Mouse (Mus musculus) heart, embryonic 14.5 days (tissue): ENCODE data around the gene Asrgl1. TPM values are rescaled to one million over a fixed set of nuclear protein-coding genes. Genes with fewer than 3 reads are reported as not detected.
"Not testable (repeated sequence)": the region's sequence is repeated elsewhere in the genome, so short reads cannot be mapped to it uniquely, and the experiment has no call there.

ENCODE experiments used
- ATAC-seq: fragments of 200-750 bp; cut with Nextera tagmentation; 2 replicates; pipeline ENCODE4 v1.8.0; 2017; ENCODE audit warnings: low read depth, moderate TSS enrichment; ENCODE audit not compliant: insufficient number of reproducible peaks, insufficient read depth, low FRiP score
- H3K27ac ChIP-seq, 2 experiments: fragments of 200-500 bp in 1 of 2; fragments of 300-500 bp in 1 of 2; sonication (generic) in 1 of 2; replicated peaks in 1 of 2; 2 replicates each; pipeline ENCODE4 v1.5.1; 2012 to 2014; ENCODE audit warnings: low read depth in 2 of 2, low read length in 2 of 2, control low read depth in 1 of 2, mild to moderate bottlenecking in 1 of 2, mixed read lengths in 1 of 2; ENCODE audit not compliant: control insufficient read depth in 1 of 2, insufficient read depth in 1 of 2
- H3K27me3 ChIP-seq: fragments of 300-500 bp; sonication (generic); 2 replicates; pipeline ENCODE4 v1.6.1; 2014; ENCODE audit warnings: mild to moderate bottlenecking, low read length, control low read depth; ENCODE audit not compliant: control insufficient read depth, insufficient read depth
- H3K36me3 ChIP-seq: fragments of 300-500 bp; sonication (generic); 2 replicates; pipeline ENCODE4 v1.6.1; 2014; ENCODE audit warnings: mild to moderate bottlenecking, control low read depth, low read length, mixed read lengths; ENCODE audit not compliant: control insufficient read depth, insufficient read depth
- H3K4me1 ChIP-seq, 2 experiments: fragments of 200-500 bp in 1 of 2; fragments of 300-500 bp in 1 of 2; sonication (generic) in 1 of 2; 2 replicates each; pipeline ENCODE4 v1.6.1; 2012 to 2014; ENCODE audit warnings: low read length in 2 of 2, control low read depth in 1 of 2, mixed read lengths in 1 of 2; ENCODE audit not compliant: control insufficient read depth in 2 of 2, insufficient read depth in 2 of 2
- H3K4me2 ChIP-seq: fragments of 300-500 bp; sonication (generic); 2 replicates; pipeline ENCODE4 v1.6.1; 2014; ENCODE audit warnings: mild to moderate bottlenecking, low read length
- H3K4me3 ChIP-seq, 2 experiments: fragments of 200-500 bp in 1 of 2; fragments of 300-500 bp in 1 of 2; sonication (generic) in 1 of 2; 2 replicates each; pipeline ENCODE4 v1.5.1; 2012 to 2014; ENCODE audit warnings: low read length in 2 of 2, mild to moderate bottlenecking in 2 of 2, control low read depth in 1 of 2, low read depth in 1 of 2, moderate library complexity in 1 of 2; ENCODE audit not compliant: control insufficient read depth in 1 of 2, insufficient read depth in 1 of 2
- H3K9ac ChIP-seq: fragments of 300-500 bp; sonication (generic); 2 replicates; pipeline ENCODE4 v1.6.1; 2014; ENCODE audit warnings: mild to moderate bottlenecking, low read length
- H3K9me3 ChIP-seq: fragments of 300-500 bp; sonication (generic); 2 replicates; pipeline ENCODE4 v1.6.1; 2016; ENCODE audit warnings: low read length, control low read depth; ENCODE audit not compliant: control insufficient read depth
- WGBS: fragments of 180-500 bp; shearing (Covaris S2); extraction: QIAGEN DNeasy Blood & Tissue Kit; methylation state at CpG from one replicate; pipeline ENCODE4 v1.1.7; 2014; 5-methylcytosine and 5-hydroxymethylcytosine counted together
- polyA plus RNA-seq: library from polyadenylated mRNA; unstranded; fragments of >200 nt; fragmentation: Nextera tagmentation; extraction: Ambion mirVana; gene quantifications from 2 replicates; pipeline ENCODE4 v1.2.1, GENCODE M21; 2014

Asrgl1 gene
- polyA plus RNA-seq: 11.8 and 15.2 TPM in 2 replicates

- peak within 1 kb of the TSS; percentile 73 to 77 for H3K4me3 ChIP-seq
- peak within 1 kb of the TSS in 1 of 2 experiments; percentile 42; a peak in 1 of 4 replicates for H3K27ac ChIP-seq
- H3K9me3 ChIP-seq: no peaks in the 10 kb centered on the region
- no peaks in the 10 kb centered on the region; the same call in 1 of the 2 replicates for H3K36me3 ChIP-seq
- 10% methylated on average over 31 of the region's 31 CpGs for WGBS
- H3K27me3 ChIP-seq: no peaks in the 10 kb centered on the region
- peak; percentile 92 for ATAC-seq
- peak within 1 kb of the TSS; percentile 100 for H3K4me2 ChIP-seq
- H3K4me1 ChIP-seq: peaks cover 0 to 6% of the 10 kb centered on the region in 2 experiments; a peak in 2 of 4 replicates
- peak within 1 kb of the TSS; percentile 87 for H3K9ac ChIP-seq
Observed at GRCm38 (mm10) chr19:9135512-9136331, at the start of gene Asrgl1. Gene Asrgl1 (minus strand): TSS chr19:9135636.

DNA sequence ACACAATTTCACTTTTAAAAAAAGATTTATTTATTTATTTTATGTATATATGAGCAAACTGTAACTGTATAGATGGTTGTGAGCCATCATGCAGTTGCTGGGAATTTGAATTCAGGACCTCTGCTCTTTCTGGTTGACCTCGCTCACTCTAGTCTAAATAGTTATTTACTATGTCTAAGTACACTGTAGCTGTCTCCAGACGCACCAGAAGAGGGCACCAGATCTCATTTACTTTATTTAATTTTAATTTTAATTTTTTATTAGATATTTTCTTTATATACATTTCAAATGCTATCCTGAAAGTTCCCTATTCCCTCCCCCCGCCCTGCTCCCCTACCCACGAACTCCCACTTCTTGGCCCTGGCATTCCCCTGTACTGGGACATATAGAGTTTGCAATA is 10.8 kb upstream of the Asrgl1 start:
- WGBS: 57% methylated on average over 4 of the region's 4 CpGs
- no peak overlapping the region for H3K9ac ChIP-seq
- no peak for ATAC-seq
- H3K36me3 ChIP-seq: no peaks in the 10 kb centered on the region
- no peak overlapping the region for H3K4me3 ChIP-seq
- no peaks in the 10 kb centered on the region for H3K9me3 ChIP-seq
- no peaks in the 10 kb centered on the region for H3K4me1 ChIP-seq
- H3K27ac ChIP-seq: no peak overlapping the region
- H3K27me3 ChIP-seq: no peaks in the 10 kb centered on the region
- H3K4me2 ChIP-seq: no peak overlapping the region

DNA sequence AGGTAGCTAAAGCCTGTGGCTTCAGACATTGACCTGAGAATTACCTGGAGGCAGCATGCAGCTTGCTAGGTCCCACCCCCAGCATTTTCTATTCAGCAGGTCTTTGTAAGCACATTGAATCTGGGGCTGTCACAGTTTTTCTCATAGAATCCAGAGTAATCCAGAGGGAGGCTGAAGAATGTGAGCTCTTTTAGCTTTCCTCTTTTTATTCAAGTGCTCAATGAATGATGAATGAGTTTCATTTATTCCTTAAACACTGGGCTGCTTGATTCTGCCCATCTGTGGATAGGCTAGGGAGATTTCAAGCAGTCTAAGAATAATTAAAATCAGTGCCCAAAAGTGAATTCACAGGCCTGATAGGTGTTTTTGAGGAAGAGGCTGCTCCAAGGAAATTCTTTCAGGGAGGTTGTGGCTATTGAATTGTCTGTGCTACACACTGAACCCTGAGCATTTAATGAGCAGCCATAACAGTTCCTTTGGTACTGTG is 8.2 kb upstream of the Asrgl1 start:
- no peaks in the 10 kb centered on the region for H3K36me3 ChIP-seq
- H3K27ac ChIP-seq: no peak overlapping the region
- no peaks in the 10 kb centered on the region for H3K9me3 ChIP-seq
- H3K4me1 ChIP-seq: no peaks in the 10 kb centered on the region
- H3K27me3 ChIP-seq: no peaks in the 10 kb centered on the region
- no peak overlapping the region for H3K9ac ChIP-seq
- ATAC-seq: no peak
- no peak overlapping the region for H3K4me3 ChIP-seq
- H3K4me2 ChIP-seq: no peak overlapping the region

- Histone ChIP-seq H3K9ac (no peak overlapping the region), H3K27me3 (no peaks in the 10 kb centered on the region), H3K4me2 (no peak overlapping the region), H3K27ac (no peak overlapping the region), H3K36me3 (no peaks in the 10 kb centered on the region), H3K4me1 (no peaks in the 10 kb centered on the region), H3K4me3 (no peak overlapping the region), H3K9me3 (no peaks in the 10 kb centered on the region)
- no peak for ATAC-seq
- WGBS: 75% methylated on average over 2 of the region's 2 CpGs
Observed at GRCm38 (mm10) chr19:9143230-9143629, 7.8 kb upstream of the Asrgl1 start.

GRCm38 (mm10) chr19:9140361-9140760 is 4.9 kb upstream of the Asrgl1 start:
- 60% methylated on average over 1 of the region's 1 CpGs for WGBS

DNA sequence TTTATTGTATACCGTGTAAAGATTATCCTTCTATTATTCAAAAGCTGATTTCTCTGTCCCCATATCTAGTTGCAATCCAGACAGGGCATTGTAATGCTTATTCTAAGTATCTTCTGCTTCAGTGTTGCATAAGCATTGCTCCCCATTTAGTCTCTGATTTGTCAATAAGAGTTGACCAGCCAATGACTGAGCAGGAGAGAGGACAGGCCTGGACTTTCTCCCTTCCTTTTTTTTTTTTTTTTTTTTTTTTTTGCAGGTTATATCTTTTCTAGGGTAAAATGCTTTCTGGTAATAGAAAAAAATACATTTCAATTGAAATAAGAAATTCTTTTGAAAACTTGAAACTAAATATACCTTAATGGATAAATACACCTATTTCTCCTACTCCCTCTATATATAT is 1.7 kb upstream of the Asrgl1 start:
- no peaks in the 10 kb centered on the region for H3K36me3 ChIP-seq
- WGBS: 81% methylated on average over 1 of the region's 1 CpGs
- H3K4me1 ChIP-seq: peaks cover 0 to 6% of the 10 kb centered on the region in 2 experiments; a peak in 2 of 4 replicates
- H3K9me3 ChIP-seq: no peaks in the 10 kb centered on the region
- no peak overlapping the region for H3K4me2 ChIP-seq
- ATAC-seq: no peak
- H3K27ac ChIP-seq: no peak overlapping the region
- no peak overlapping the region for H3K4me3 ChIP-seq
- H3K27me3 ChIP-seq: no peaks in the 10 kb centered on the region
- no peak overlapping the region for H3K9ac ChIP-seq

More at GRCm38 (mm10) chr19:9140361-9140760, 4.9 kb upstream of the Asrgl1 start:
- not testable (repeated sequence) for H3K9ac ChIP-seq, H3K4me2 ChIP-seq, H3K27me3 ChIP-seq, H3K4me3 ChIP-seq, H3K4me1 ChIP-seq, ATAC-seq, H3K36me3 ChIP-seq, H3K9me3 ChIP-seq, H3K27ac ChIP-seq

DNA sequence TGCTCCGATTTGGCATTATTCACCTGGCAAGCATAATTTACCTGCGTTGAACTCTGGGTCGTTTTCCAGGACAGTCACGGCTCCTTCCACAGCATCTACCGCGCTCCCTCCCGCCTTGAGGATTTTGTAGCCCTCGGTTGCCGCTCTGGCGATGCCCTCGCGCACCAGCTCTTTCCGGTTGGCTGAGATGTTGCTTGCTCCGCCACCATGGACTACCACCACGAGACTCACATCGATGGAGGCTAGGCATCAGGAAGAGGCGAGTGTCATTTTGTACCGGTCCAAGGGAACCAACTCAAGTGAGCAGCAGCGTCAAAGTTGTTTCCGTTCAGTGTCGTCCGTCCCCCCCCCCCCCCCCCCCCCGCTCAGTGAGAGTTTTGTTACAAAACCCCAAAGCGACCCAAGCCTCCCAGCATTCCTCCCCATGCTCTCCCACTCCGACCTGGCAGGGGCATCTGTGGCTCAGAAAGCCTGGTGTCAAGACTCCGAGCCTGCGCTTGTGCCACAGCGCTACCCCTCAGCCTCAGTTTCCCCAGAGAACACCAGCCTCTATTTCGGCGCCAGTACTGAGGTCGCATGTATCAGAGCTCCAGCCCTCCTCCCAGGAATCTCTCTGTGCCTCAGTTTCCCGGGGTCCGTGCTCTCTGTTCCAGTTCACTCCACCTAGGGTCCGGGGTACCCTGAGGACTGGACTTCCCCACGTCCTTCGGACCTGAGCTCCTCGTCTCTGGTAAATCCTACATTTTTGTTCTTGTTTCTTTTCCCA is 507 bp downstream of the Asrgl1 start:
- WGBS: 2% methylated on average over 34 of the region's 37 CpGs
- Histone ChIP-seq H3K9ac (peak overlapping the region; percentile 87), H3K9me3 (no peaks in the 10 kb centered on the region), H3K36me3 (no peaks in the 10 kb centered on the region; the same call in 1 of the 2 replicates), H3K27me3 (no peaks in the 10 kb centered on the region), H3K4me1 (peaks cover 0 to 6% of the 10 kb centered on the region in 2 experiments; a peak in 2 of 4 replicates), H3K27ac (peak overlapping the region in 1 of 2 experiments; percentile 42; a peak in 1 of 4 replicates), H3K4me3 (peak overlapping the region; percentile 73 to 77), H3K4me2 (peak overlapping the region; percentile 100)
- ATAC-seq: peak; percentile 40
